Mouse (Mus musculus) gastrocnemius, postnatal 4 days (tissue): ENCODE results near the gene Zdhhc9. TPM values are rescaled to one million over a fixed set of nuclear protein-coding genes. Genes with fewer than 3 reads are reported as not detected.

Experiments
- DNase-seq, 2 experiments: peaks; one replicate each; pipeline ENCODE4 v3.0.0; 2021 to 2022; ENCODE audit warnings: low spot score in 2 of 2, mixed read lengths in 2 of 2
- total RNA-seq, 2 experiments: library from RNA; stranded (reverse); gene quantifications; 2 replicates each; pipeline ENCODE4 v1.2.3; 2021

Gene Zdhhc9
- total RNA-seq, 2 experiments from 2014 or later = 19.7 to 21.4 TPM

- no peak for DNase-seq
Observed at GRCm38 (mm10) chrX:48184703-48185102, 24.0 kb downstream of the Zdhhc9 start.

GRCm38 (mm10) chrX:48181844-48182243 is 26.8 kb downstream of the Zdhhc9 start:
- DNase-seq = no peak

- no peak for DNase-seq
Observed at GRCm38 (mm10) chrX:48170368-48170767, 38.3 kb downstream of the Zdhhc9 start.

GRCm38 (mm10) chrX:48169892-48170291 is 38.8 kb downstream of the Zdhhc9 start:
- DNase-seq = no peak

GRCm38 (mm10) chrX:48158229-48158919 is 50.3 kb downstream of the Zdhhc9 start:
- DNase-seq = no peak

- no peak for DNase-seq
Observed at GRCm38 (mm10) chrX:48157396-48157795, 51.3 kb downstream of the Zdhhc9 start.

GRCm38 (mm10) chrX:48155489-48155888 is 53.2 kb downstream of the Zdhhc9 start:
- DNase-seq = no peak

- no peak for DNase-seq
Observed at GRCm38 (mm10) chrX:48153949-48154348, 54.7 kb downstream of the Zdhhc9 start.

- DNase-seq = no peak
Observed at GRCm38 (mm10) chrX:48153414-48153813, 55.3 kb downstream of the Zdhhc9 start.

GRCm38 (mm10) chrX:48152106-48152505 is 56.6 kb downstream of the Zdhhc9 start:
- no peak for DNase-seq

- no peak for DNase-seq
Observed at GRCm38 (mm10) chrX:48147741-48148186, 60.9 kb downstream of the Zdhhc9 start.

GRCm38 (mm10) chrX:48147226-48147625 is 61.5 kb downstream of the Zdhhc9 start:
- no peak for DNase-seq

GRCm38 (mm10) chrX:48146262-48146661 is 62.4 kb downstream of the Zdhhc9 start, which contains the start of gene Sash3:
TSS of gene Sash3 (plus strand) at chrX:48146436.
- DNase-seq = no peak

GRCm38 (mm10) chrX:48143415-48144335 is 65.0 kb downstream of the Zdhhc9 start:
- DNase-seq = no peak

GRCm38 (mm10) chrX:48141481-48141880 is 67.2 kb downstream of the Zdhhc9 start:
- no peak for DNase-seq

GRCm38 (mm10) chrX:48140286-48140877 is 68.3 kb downstream of the Zdhhc9 start:
- DNase-seq = no peak

- DNase-seq = no peak
Observed at GRCm38 (mm10) chrX:48139368-48140285, 69.1 kb downstream of the Zdhhc9 start.

- no peak for DNase-seq
Observed at GRCm38 (mm10) chrX:48138539-48139275, 70.0 kb downstream of the Zdhhc9 start.

GRCm38 (mm10) chrX:48138011-48138410 is 70.7 kb downstream of the Zdhhc9 start:
- DNase-seq = no peak

GRCm38 (mm10) chrX:48136935-48137334 is 71.7 kb downstream of the Zdhhc9 start:
- DNase-seq = no peak
